Mouse (Mus musculus): ENCODE measurements at regions not wholly inside any gene's neighbourhood (a gene's known extent, or its start where the extent isn't known, plus 50 kb on each side); places are given as distances from the start of the nearest gene placed in this dataset.

DNA sequence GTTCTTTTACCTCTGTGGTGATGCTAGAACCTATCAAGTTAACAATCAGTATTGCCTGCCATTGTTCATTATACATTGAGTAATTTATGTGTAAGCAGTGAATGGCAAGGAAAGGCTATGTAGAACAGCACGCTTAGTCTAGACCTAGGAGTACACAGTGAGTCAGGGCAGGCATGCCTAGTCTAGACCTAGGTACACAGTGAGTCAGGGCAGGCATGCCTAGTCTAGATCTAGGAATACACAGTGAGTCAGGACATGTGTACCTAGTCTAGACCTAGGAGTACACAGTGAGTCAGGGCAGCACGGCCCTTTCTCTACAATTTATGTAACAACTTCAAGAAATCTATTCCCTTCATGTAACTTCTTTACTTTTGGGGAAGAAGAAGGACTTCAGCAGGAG is 347.2 kb downstream of the Tmem232 start:
- intact Hi-C loops (cut with DNase I): no loop called here
- no peak for DNase-seq

DNA sequence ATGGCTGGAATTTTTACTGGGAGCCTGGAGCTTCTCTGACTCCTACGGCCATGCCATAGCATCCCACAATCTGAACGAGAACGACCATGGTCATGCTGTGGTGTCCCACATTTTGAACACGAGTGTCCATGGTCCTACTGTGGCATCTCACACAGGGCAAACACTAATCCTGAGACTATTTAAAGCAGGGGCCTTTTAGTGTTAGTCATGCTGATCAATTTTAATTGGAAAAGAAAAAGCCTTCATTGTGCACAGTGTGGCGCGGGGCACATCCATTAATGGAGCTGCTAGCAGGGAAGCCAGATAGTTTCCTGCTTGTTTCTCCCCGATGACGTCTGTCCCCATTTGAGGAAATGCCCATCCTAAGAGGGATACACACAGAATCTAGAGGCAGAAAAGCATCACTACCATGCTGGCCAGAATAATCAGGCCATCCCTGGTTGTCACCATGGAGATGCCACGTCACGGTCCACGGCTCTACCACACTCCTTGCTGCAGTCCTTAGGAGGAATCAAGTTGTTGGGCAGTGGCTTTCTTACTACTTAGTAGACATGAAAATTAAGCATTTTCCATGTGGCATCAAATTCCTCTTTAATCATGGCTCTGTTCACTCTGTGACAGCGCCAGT is 348.0 kb downstream of the Tmem232 start:
- DNase-seq: no peak
- intact Hi-C loops (cut with DNase I): no loop called here

DNA sequence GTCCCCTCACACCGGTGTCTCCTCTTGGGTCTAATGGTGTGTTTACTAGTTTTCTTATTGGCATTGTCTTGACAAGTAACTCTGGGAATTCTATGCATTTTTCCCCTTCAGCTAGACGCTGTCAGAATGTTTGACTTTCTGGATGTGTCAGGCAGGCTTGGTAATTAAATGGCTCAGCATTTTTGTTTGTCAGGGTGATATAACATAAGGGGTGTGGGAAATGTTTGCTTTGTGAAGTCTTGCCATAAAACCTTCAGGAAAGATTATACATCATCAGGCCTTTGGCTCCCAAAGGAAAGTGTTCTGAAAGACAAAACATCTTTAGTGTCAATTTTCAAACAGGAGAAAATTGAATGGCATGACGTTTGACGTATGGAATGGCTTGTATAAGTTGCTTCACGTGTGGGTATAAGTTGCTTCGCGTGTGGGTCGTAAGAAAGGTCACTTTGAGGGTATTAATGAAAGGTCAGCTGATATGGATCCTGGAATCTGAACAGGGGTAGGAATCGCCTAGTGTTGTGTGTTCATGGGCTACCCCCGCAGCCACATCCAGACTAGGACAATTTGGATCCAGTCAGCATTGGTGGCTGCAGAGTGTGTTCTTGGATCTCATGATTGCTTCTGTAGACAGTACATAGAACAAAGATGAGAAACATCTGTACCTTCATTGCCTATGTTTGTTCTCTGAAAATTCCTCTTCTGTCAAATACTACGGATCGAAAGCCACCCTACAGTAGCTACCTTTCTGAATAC is 349.6 kb downstream of the Tmem232 start:
- intact Hi-C loops (cut with DNase I): no loop called here
- DNase-seq: no peak

DNA sequence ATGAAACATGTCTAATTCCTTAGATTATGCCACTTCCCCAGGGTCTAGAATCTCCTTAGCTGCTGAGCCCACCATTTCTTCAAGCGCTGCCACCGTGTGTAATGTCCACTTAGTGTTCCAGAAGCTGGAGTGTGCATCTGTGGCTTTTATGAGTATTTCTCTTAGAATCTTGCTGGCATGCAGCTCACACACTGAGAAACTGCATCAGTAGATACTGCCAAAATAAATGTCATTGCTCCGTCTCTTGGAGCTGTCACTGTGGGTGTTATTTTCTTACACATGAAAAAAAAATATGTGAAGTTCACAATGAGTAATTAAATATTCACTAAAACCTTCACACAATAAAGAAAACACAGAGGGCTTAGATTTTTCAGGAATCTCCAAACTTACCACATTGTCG is 345.3 kb upstream of the 4930583I09Rik start:
- intact Hi-C loops (cut with DNase I): no loop called here
- DNase-seq: no peak

DNA sequence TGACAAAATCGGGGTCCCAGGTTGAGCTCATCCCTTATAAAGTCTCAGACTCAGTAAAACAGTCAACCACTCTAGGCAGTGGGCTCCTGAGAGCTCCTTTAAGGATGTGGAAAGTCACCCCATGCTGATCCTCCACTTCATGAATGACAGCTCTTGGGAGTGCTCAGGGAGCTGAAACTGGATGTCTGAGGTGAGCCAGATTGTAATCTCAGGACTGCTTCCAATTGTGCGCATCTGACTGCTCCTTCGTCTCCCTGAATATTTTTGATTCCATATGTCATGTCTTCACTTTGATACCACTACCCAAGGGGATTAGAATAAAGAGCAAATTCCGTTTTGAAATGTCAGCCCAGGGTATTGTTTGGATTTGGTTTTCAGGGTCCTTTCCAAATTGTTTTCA is 339.9 kb upstream of the 4930583I09Rik start:
- no peak for DNase-seq
- intact Hi-C loops (cut with DNase I): no loop called here

DNA sequence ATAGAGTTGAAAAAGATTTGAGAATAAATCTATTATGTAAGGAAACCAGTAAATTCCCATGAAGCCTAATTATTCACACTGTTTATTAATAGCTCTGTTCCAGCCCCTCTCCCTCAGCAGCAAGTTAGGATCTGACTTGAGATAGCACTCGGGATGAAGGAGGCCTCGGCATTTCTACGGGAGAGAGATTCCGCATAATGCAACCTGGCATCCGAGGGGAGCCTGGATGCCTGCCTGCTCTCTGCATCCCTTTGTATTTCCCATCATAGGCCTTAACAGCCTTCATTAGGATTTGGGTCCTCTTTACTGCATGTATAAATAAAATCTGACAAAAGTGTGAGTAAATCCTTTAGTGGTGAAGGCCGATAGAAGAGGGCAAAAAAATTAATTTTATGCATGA is 338.2 kb upstream of the 4930583I09Rik start:
- no peak for DNase-seq
- intact Hi-C loops (cut with DNase I): no loop called here

DNA sequence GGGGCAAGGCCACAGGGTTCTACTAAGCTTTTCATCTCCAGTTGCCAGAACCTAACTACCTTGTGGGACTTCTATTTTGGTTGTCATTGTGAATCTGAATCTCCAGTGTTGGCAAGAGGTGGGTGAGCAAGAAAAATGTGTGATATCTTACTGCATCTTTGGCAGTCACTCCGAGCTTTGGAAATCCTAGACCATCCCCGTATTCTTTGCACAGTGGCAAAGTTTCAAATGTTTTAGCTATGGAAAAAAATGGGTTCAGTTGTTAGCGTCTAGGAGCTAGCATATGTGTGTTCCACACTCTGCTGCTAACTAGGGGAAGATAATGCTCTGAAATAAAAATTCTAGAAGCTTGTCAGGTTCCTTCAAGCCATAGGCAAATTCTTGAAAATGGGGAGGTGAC is 337.4 kb upstream of the 4930583I09Rik start:
- intact Hi-C loops (cut with DNase I): no loop called here
- no peak for DNase-seq

DNA sequence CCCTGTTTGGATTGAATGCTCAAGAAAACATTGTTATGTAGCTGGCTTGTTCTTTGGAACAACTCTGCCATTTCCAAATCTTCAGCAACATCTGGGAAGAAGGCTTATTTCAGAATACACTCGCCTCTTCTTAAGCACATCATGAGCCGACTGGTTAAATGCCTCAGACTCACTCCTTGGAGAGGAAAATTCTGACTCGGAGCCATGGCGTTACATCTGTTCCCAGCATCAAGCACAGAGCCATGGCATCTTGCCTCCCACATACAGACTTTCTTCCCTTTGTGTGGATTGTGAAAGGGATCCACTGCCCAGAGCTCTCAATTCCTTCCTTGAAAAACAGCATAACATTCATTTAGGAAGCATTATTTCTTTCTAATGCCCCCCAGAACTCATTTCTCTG is 334.8 kb upstream of the 4930583I09Rik start:
- DNase-seq: peak; percentile 21 to 25
- intact Hi-C loops (cut with DNase I): no loop called here

DNA sequence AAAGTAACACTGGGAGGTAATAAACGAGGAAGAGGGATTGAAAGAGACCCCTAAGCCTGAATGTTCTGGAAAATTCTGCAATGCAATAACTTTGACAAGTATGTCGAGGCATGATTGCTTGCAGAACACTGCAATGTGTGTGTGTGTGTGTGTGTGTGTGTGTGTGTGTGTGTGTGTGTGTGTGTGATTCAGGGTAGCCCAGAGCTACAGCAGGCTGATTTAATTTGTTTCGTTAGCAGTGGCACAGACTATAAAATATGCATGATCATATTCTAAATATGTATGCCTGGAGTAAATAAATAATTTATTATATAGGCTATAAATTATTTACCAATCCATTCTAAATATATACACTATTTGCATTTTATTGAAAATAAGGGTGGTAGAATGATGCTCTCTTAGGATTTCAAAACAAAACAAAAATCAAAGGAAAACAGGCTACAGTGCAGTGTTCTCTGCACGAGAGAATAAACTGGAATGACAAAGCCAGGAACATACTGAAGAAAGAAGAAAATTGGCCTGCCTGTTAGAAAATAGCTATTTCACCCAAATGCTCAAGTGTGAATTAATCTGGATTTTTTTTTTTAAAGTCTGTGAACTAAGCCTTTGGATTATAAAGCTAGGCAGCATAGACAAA is 334.2 kb upstream of the 4930583I09Rik start:
- intact Hi-C loops (cut with DNase I): no loop called here
- DNase-seq: no peak

DNA sequence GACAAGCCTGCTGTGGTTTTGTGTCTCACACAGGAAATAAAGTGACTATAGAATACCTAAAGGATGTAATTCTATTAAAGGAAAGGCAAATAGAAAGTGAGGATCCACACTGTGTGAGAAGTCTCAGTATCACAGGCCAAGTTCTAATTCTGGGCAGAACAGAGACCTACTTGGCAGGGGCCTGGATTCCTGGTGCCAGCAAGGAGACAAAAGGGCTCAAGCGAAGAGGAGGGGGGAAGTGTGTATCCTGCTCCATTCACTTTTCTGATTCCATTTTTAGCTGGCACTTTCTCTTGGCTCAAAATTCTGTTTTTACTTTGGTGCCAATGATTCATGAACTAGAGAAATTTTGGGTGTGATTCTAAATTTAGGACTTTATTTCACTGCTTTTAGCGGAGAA is 310.5 kb upstream of the 4930583I09Rik start:
- intact Hi-C loops (cut with DNase I): no loop called here
- DNase-seq: peak; percentile 23 to 51

DNA sequence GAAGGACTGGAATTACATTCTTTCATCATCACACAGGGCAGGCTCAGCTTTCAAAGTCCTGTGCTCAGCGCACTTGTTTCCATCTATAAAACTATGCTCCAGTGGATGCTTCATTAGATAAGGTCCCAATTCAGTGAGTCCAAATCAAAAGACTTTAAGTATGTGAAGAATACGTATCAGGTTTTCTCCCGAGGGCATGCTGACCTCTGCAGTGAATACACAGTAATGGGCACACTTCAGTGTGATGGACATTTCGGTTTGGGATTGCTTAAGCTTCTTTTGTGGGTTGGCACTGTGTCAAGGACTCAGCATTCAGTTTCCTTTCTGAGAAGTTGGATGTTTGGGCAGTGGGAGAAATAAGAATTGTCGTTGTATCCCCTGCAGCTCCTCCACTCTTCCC is 278.8 kb upstream of the 4930583I09Rik start:
- intact Hi-C loops (cut with DNase I): no loop called here
- no peak for DNase-seq

DNA sequence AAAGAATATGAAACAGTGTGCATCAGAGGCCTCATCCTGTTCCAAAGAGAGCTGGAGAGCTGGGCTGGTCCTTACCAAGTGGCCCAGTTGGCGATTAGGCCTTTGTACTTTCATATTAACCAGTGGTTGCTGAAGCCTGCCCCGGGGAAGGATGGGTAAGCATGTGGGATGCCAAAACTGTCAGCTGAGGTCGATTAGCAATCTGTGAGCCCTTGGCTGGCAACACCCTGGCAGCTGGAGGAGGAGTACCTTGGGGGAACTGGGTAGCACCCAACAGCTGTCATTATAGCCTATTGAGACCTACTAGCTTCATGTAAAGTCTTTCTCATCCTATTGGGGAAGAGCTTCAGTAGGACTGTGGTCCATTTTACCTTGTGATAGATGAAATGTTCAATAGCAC is 277.2 kb upstream of the 4930583I09Rik start:
- intact Hi-C loops (cut with DNase I): no loop called here
- DNase-seq: no peak

DNA sequence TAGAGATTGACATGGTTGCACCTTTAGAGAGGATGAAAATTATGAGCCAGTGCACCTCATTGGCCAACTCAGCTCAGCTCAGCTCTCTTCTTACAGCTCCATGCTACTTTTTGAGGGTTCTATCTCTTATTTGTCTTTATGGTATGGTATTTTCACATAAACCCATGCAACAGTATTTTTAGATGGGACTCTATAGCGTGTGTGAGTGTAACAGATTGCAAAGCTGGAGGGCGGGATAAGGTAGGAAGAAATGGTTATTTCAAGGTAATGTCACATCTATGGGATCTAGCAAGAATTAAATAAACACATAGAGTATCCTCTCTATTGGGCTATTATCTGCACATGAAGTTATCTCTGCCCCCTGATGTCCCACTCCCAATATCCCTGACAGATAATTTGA is 269.8 kb upstream of the 4930583I09Rik start:
- intact Hi-C loops (cut with DNase I): no loop called here

DNA sequence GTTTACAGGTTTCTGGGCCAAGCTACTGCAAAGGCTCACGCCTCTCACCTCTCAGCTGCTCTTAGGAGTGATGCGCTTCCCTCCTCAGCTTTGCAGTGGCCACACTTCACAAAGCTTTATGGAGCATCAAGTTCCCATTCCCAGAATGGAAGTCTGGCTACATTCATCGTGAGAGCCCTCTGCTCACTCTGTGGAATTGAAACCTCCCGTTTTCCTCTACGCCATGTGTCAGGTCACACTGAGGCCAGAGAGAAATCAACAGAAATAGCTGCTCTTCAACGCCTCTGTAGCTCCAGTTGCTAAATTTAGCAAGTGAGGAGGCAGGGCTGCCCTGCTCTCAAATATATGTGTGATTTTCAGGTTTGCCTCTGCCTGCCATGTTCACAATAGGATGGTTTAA is 265.3 kb upstream of the 4930583I09Rik start:
- DNase-seq: peak; percentile 3 to 25
- intact Hi-C loops (cut with DNase I): no loop called here

More for the DNA sequence above, 269.8 kb upstream of the 4930583I09Rik start:
- DNase-seq: no peak

DNA sequence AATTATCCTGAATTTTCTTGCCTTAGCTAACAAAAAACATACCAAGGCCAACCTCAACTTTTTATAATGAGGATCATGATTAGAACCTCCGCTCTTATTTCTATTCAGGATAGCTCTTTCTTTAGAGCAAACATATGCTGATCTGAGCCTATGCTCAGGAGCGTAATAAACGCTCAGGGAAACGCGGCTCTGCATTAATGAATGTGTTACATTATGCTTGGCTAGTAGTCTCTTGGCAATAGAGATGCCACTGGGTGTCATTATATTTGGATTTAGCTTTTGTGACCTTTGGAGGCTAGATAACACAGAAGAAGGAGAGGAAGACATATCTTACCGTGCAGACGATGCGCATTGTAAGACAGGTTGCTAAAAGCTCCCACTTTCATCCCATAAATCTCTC is 246.4 kb upstream of the 4930583I09Rik start:
- intact Hi-C loops (cut with DNase I): no loop called here

DNA sequence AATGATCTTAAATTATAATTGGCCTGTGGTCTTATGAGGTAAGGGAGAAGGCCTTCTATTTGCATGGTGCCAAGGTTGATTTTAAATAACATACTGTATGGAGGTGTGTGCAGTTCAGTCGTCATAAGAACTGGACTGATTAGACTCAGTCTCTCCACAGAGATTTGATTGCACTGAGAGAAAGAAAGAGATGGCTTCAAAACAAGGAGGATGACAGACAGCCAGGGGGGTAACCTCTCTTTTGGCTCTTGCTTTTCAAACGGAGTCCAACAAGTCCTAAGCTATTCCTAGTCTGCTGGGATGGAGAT is 245.9 kb upstream of the 4930583I09Rik start:
- no peak for DNase-seq
- intact Hi-C loops (cut with DNase I): no loop called here

More for the DNA sequence above, 246.4 kb upstream of the 4930583I09Rik start:
- DNase-seq: no peak

DNA sequence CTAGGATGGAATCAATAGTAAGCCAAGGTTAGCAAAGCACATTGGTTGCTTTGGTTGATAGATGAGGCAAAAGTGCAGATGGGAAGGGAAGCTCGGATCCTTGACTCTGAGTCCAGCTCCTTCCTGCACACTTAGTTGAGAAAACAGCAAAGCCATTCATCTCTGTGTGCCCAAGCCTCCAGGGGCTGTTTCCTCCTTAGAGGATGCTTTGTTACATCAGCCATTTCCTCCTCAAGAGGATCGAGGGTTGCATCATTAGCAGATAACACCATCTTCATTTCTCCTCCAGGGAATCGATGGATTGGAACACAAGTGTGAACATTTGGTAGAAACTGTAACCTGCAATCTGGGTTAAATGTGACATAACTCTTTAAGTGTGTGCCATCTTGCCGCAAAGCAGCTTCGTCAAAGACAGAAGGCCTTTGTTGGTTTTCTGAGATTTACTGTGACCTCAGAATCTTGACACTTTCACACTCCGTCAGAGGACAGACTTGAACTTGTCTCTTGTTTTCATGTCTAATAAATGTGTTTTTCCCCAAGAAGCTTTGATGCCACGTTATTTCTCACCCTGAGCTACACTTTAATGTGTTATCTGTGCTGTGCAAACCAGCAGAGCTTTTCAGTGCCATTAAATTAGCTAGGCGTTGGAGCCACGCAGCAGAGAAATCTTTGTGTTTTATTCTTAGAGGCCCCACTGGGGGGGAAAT is 245.4 kb upstream of the 4930583I09Rik start:
- intact Hi-C loops (cut with DNase I): no loop called here
- DNase-seq: no peak

DNA sequence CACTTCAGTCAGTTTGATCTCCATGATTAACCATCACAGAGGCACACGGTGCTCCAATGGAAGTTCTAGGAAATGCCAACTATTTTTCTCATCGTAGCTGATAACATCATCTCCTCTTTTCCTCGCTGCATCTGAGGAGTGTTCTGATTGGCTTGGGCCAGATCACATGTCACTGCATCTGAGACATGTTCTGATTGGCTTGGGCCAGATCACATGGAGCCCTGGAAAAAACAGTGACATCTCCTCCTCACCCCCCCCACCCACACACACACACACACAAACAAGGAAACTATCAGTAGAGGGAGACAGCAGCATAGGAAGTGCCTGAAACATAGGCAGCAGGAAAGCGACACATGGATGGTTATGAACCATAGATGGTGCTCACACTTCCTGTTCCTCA is 239.0 kb upstream of the 4930583I09Rik start:
- no peak for DNase-seq
- intact Hi-C loops (cut with DNase I): no loop called here

DNA sequence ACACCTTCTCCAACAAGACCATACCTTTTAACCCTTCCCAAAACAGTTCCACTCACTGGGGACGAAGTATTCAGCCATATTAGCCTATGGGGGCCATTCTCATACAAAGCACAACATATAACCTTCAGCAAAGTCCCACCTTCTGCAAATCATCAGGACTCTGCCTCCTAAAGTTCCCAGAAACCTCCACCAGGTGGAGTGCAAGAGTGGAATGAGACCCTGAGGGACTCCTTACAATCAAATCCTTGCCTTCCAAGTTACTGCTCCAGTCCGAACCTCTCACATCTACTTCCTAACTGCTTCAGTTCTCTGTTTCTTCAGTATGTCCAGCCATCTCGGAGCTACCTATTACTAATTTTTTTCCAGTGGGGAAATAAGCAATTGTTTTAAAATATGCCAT is 235.2 kb upstream of the 4930583I09Rik start:
- DNase-seq: peak; percentile 42 to 60
- intact Hi-C loops (cut with DNase I): loop anchor here (1.0 kb wide), 1 partner anchor 181 kb away; no protein-coding TSS in a partner anchor

DNA sequence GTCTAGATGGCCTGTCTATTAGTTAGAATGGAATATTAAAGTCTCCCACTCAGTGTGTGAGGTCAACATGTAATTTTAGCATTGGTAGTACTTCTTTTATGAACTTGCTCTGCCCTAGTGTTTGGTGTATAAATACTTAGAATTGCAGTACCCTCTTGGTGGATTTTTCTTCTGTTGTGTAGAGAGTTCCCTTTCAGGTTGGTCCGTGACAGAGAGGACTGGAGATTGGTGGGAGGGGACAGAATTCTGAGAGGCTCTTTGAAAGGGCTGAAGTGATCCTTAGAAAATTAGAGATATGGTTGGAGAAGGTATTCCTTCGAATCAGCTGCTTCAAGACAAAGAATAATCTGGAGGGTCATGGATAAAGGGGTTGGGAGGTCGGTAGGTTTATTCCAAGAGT is 230.3 kb upstream of the 4930583I09Rik start:
- DNase-seq: no peak
- intact Hi-C loops (cut with DNase I): no loop called here

DNA sequence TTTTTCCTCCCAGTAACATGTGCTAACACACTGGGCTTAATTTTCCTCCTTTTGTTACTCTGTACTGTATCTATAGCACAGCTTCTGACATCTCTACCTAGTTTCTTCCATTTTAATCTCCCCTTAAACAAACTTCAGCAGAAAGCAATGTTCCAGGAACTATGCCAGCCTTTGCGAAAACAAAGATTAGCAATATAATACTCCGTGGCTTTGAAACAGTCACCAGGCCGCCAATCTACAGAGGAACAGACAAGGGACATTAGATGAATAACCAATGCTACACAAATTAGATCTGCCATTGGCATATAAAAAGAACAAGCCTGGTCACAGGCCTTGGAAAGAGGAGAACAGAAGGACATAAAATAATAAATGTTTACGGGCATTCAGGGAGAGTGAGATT is 220.2 kb upstream of the 4930583I09Rik start:
- no peak for DNase-seq
- intact Hi-C loops (cut with DNase I): no loop called here

Data from heart, postnatal 14 days (tissue).